Mouse (Mus musculus) neural tube, embryonic 15.5 days (tissue): ENCODE data around the gene Mllt3. TPM values are rescaled to one million over a fixed set of nuclear protein-coding genes. Genes with fewer than 3 reads are reported as not detected.

ENCODE experiments used
- ATAC-seq: fragments of 200-750 bp; cut with Nextera tagmentation; 2 replicates; pipeline ENCODE4 v1.8.0; 2017; ENCODE audit warnings: mild to moderate bottlenecking, moderate TSS enrichment, moderate library complexity; ENCODE audit not compliant: low FRiP score
- H3K27ac ChIP-seq: fragments of 300-500 bp; sonication (generic); replicated peaks from 2 replicates; pipeline ENCODE4 v1.5.1; 2015; ENCODE audit warnings: mild to moderate bottlenecking, inconsistent platforms
- H3K27me3 ChIP-seq: fragments of 300-500 bp; sonication (generic); replicated peaks from 2 replicates; pipeline ENCODE4 v1.6.1; 2015; ENCODE audit warnings: inconsistent platforms
- H3K36me3 ChIP-seq: fragments of 300-500 bp; sonication (generic); 2 replicates; pipeline ENCODE4 v1.6.1; 2015; ENCODE audit warnings: inconsistent platforms
- H3K4me1 ChIP-seq: fragments of 300-500 bp; sonication (generic); 2 replicates; pipeline ENCODE4 v1.6.1; 2015; ENCODE audit warnings: inconsistent platforms
- H3K4me2 ChIP-seq: fragments of 300-500 bp; sonication (generic); 2 replicates; pipeline ENCODE4 v1.6.1; 2015; ENCODE audit warnings: inconsistent platforms, mild to moderate bottlenecking, moderate library complexity
- H3K4me3 ChIP-seq: fragments of 300-500 bp; sonication (generic); replicated peaks from 2 replicates; pipeline ENCODE4 v1.5.1; 2015; ENCODE audit warnings: mild to moderate bottlenecking, inconsistent platforms
- H3K9ac ChIP-seq: fragments of 300-500 bp; sonication (generic); replicated peaks from 2 replicates; pipeline ENCODE4 v1.6.1; 2015; ENCODE audit warnings: mild to moderate bottlenecking, inconsistent platforms
- H3K9me3 ChIP-seq: fragments of 300-500 bp; sonication (generic); replicated peaks from 2 replicates; pipeline ENCODE4 v1.6.1; 2016; ENCODE audit warnings: inconsistent platforms
- WGBS: fragments of 180-500 bp; shearing (Covaris S2); methylation state at CpG from one replicate; pipeline ENCODE4 v1.1.7; 2015; ENCODE audit warnings: mixed read lengths; 5-methylcytosine and 5-hydroxymethylcytosine counted together
- polyA plus RNA-seq: library from polyadenylated mRNA; unstranded; fragments of >200 nt; fragmentation: Nextera tagmentation; extraction: Ambion mirVana; gene quantifications from 2 replicates; pipeline ENCODE4 v1.2.1, GENCODE M21; 2015

Gene Mllt3
- polyA plus RNA-seq, 1 experiment from 2014 or later: 69.0 TPM

GRCm38 (mm10) chr4:87865848-87866247 lies 167.3 kb downstream of the Mllt3 start:
- Histone ChIP-seq H3K36me3 (no peaks in the 10 kb centered on the region), H3K9ac (no peak overlapping the region), H3K4me3 (no peak overlapping the region), H3K27me3 (no peaks in the 10 kb centered on the region), H3K9me3 (no peaks in the 10 kb centered on the region), H3K4me2 (no peak overlapping the region), H3K4me1 (peaks cover 24% of the 10 kb centered on the region), H3K27ac (no peak overlapping the region; the same call in 1 of the 2 replicates)
- WGBS: 9% methylated on average over 3 of the region's 3 CpGs
- no peak for ATAC-seq

- H3K9me3 ChIP-seq: no peaks in the 10 kb centered on the region
These were observed 168.1 kb downstream of the Mllt3 start for GRCm38 (mm10) chr4:87865041-87865440.

GRCm38 (mm10) chr4:87863212-87863611 lies 170.0 kb downstream of the Mllt3 start:
- Histone ChIP-seq H3K27me3 (no peaks in the 10 kb centered on the region), H3K36me3 (no peaks in the 10 kb centered on the region), H3K4me1 (peaks cover 24% of the 10 kb centered on the region), H3K27ac (no peak overlapping the region), H3K4me2 (no peak overlapping the region), H3K4me3 (no peak overlapping the region), H3K9ac (no peak overlapping the region), H3K9me3 (no peaks in the 10 kb centered on the region)
- 95% methylated on average over 5 of the region's 5 CpGs for WGBS
- no peak for ATAC-seq

More at GRCm38 (mm10) chr4:87865041-87865440, 168.1 kb downstream of the Mllt3 start:
- ATAC-seq: no peak
- Histone ChIP-seq H3K36me3 (no peaks in the 10 kb centered on the region), H3K4me3 (no peak overlapping the region), H3K27ac (no peak overlapping the region), H3K4me1 (peaks cover 24% of the 10 kb centered on the region), H3K9ac (no peak overlapping the region), H3K4me2 (no peak overlapping the region), H3K27me3 (no peaks in the 10 kb centered on the region)
- 24% methylated on average over 3 of the region's 3 CpGs for WGBS

GRCm38 (mm10) chr4:87860723-87861122 lies 172.4 kb downstream of the Mllt3 start:
- WGBS: 75% methylated on average over 5 of the region's 5 CpGs
- Histone ChIP-seq H3K27me3 (no peaks in the 10 kb centered on the region), H3K4me3 (no peak overlapping the region), H3K36me3 (no peaks in the 10 kb centered on the region), H3K4me2 (no peak overlapping the region), H3K27ac (no peak overlapping the region), H3K4me1 (peaks cover 17% of the 10 kb centered on the region), H3K9me3 (no peaks in the 10 kb centered on the region), H3K9ac (no peak overlapping the region)
- ATAC-seq: no peak

- H3K4me3 ChIP-seq: no peak overlapping the region
- peaks cover 3% of the 10 kb centered on the region; the same call in 1 of the 2 replicates for H3K4me1 ChIP-seq
- no peak overlapping the region for H3K4me2 ChIP-seq
- no peaks in the 10 kb centered on the region for H3K27me3 ChIP-seq
- no peak overlapping the region for H3K27ac ChIP-seq
- H3K9ac ChIP-seq: no peak overlapping the region
- WGBS: 80% methylated on average over 4 of the region's 4 CpGs
- H3K36me3 ChIP-seq: no peaks in the 10 kb centered on the region
- no peaks in the 10 kb centered on the region for H3K9me3 ChIP-seq
- ATAC-seq: no peak
These were observed 174.0 kb downstream of the Mllt3 start for GRCm38 (mm10) chr4:87859148-87859547.

- no peak for ATAC-seq
- H3K36me3 ChIP-seq: no peaks in the 10 kb centered on the region
- H3K4me2 ChIP-seq: no peak overlapping the region
- peaks cover 3% of the 10 kb centered on the region; the same call in 1 of the 2 replicates for H3K4me1 ChIP-seq
- no peaks in the 10 kb centered on the region for H3K27me3 ChIP-seq
- WGBS: 98% methylated on average over 1 of the region's 1 CpGs
- H3K27ac ChIP-seq: no peak overlapping the region
- H3K9ac ChIP-seq: no peak overlapping the region
- H3K9me3 ChIP-seq: no peaks in the 10 kb centered on the region
- no peak overlapping the region for H3K4me3 ChIP-seq
These were observed 175.2 kb downstream of the Mllt3 start for GRCm38 (mm10) chr4:87857982-87858381.

- Histone ChIP-seq H3K36me3 (no peaks in the 10 kb centered on the region), H3K4me3 (no peak overlapping the region), H3K27ac (no peak overlapping the region), H3K4me2 (no peak overlapping the region), H3K9ac (no peak overlapping the region), H3K4me1 (peaks cover 3% of the 10 kb centered on the region; the same call in 1 of the 2 replicates), H3K27me3 (no peaks in the 10 kb centered on the region), H3K9me3 (no peaks in the 10 kb centered on the region)
- no peak for ATAC-seq
- 97% methylated on average over 2 of the region's 2 CpGs for WGBS
These were observed 180.7 kb downstream of the Mllt3 start for GRCm38 (mm10) chr4:87852461-87852860.

GRCm38 (mm10) chr4:87850051-87850450 lies 183.1 kb downstream of the Mllt3 start:
- H3K4me3 ChIP-seq: no peak overlapping the region
- H3K9ac ChIP-seq: no peak overlapping the region
- peaks cover 6% of the 10 kb centered on the region for H3K4me1 ChIP-seq
- no peak for ATAC-seq
- H3K9me3 ChIP-seq: no peaks in the 10 kb centered on the region
- no peak overlapping the region for H3K27ac ChIP-seq
- H3K27me3 ChIP-seq: no peaks in the 10 kb centered on the region
- no peaks in the 10 kb centered on the region for H3K36me3 ChIP-seq
- 90% methylated on average over 5 of the region's 5 CpGs for WGBS
- no peak overlapping the region for H3K4me2 ChIP-seq

- Histone ChIP-seq H3K27ac (0 out of 2 replicates have a peak overlapping the region, but pooled peaks have one; percentile 15), H3K36me3 (no peaks in the 10 kb centered on the region), H3K27me3 (no peaks in the 10 kb centered on the region), H3K4me2 (no peak overlapping the region), H3K9ac (no peak overlapping the region), H3K9me3 (no peaks in the 10 kb centered on the region), H3K4me1 (peaks cover 12% of the 10 kb centered on the region), H3K4me3 (no peak overlapping the region)
- WGBS: 52% methylated on average over 6 of the region's 6 CpGs
- ATAC-seq: peak; percentile 60; the same call in 1 of the 2 replicates
These were observed 188.4 kb downstream of the Mllt3 start for GRCm38 (mm10) chr4:87844668-87845210.

- Histone ChIP-seq H3K4me3 (no peak overlapping the region), H3K27me3 (no peaks in the 10 kb centered on the region), H3K27ac (no peak overlapping the region), H3K36me3 (peaks cover 4% of the 10 kb centered on the region; the same call in 1 of the 2 replicates), H3K9ac (no peak overlapping the region), H3K4me1 (peaks cover 18% of the 10 kb centered on the region), H3K9me3 (no peaks in the 10 kb centered on the region), H3K4me2 (no peak overlapping the region)
- WGBS: 85% methylated on average over 10 of the region's 10 CpGs
- no peak for ATAC-seq
These were observed 192.8 kb downstream of the Mllt3 start for GRCm38 (mm10) chr4:87840210-87840910.

- no peak for ATAC-seq
- Histone ChIP-seq H3K4me2 (no peak overlapping the region), H3K9me3 (no peaks in the 10 kb centered on the region), H3K27me3 (no peaks in the 10 kb centered on the region), H3K36me3 (peaks cover 4% of the 10 kb centered on the region; the same call in 1 of the 2 replicates), H3K4me3 (no peak overlapping the region), H3K9ac (no peak overlapping the region), H3K27ac (no peak overlapping the region), H3K4me1 (peaks cover 21% of the 10 kb centered on the region)
- 74% methylated on average over 1 of the region's 1 CpGs for WGBS
These were observed 194.4 kb downstream of the Mllt3 start for GRCm38 (mm10) chr4:87838716-87839115.
